Mouse (Mus musculus): ENCODE results near the gene Pkd1. TPM values are rescaled to one million over a fixed set of nuclear protein-coding genes. Genes with fewer than 3 reads are reported as not detected.

Gene Pkd1
- 16.7 and 31.6 TPM in 2 replicates for polyA plus RNA-seq (2014; fragmentation: Nextera tagmentation; extraction: Ambion mirVana)

GRCm38 (mm10) chr17:24549618-24550415, at the start of gene Pkd1:
TSS of gene Pkd1 (plus strand) at chr17:24549834.
- WGBS, result under 1% methylated on average over 69 of the region's 72 CpGs
- Histone ChIP-seq H3K27ac (ENCODE audit: low read depth, low read length) (peak within 1 kb of the TSS; percentile 95), H3K9me3 (ENCODE audit: control insufficient read depth, low read length) (no peaks in the 10 kb centered on the region), H3K27me3 (ENCODE audit: control insufficient read depth, insufficient read depth, low read length) (no peaks in the 10 kb centered on the region; the same call in 1 of the 2 replicates), H3K4me3 (ENCODE audit: low read length) (peak within 1 kb of the TSS; percentile 86), H3K4me1 (ENCODE audit: control insufficient read depth, insufficient read depth, low read length) (peaks cover 13% of the 10 kb centered on the region), H3K36me3 (ENCODE audit: control insufficient read depth, insufficient read depth, low read length) (no peaks in the 10 kb centered on the region), H3K9ac (ENCODE audit: low read depth, low read length) (peak within 1 kb of the TSS; percentile 93), H3K4me2 (replicated peaks; ENCODE audit: low read depth, low read length) (peak within 1 kb of the TSS; percentile 90)
- ATAC-seq (ENCODE audit: low FRiP score, low TSS enrichment), result peak; percentile 96

- no peaks in the 10 kb centered on the region for H3K36me3 ChIP-seq (ENCODE audit: control insufficient read depth, insufficient read depth, low read length)
- no peak overlapping the region for H3K9ac ChIP-seq (ENCODE audit: low read depth, low read length)
- no peak overlapping the region for H3K27ac ChIP-seq (ENCODE audit: low read depth, low read length)
- H3K9me3 ChIP-seq (ENCODE audit: control insufficient read depth, low read length), result no peaks in the 10 kb centered on the region
- H3K4me2 ChIP-seq (replicated peaks; ENCODE audit: low read depth, low read length), result no peak overlapping the region
- H3K4me3 ChIP-seq (ENCODE audit: low read length), result no peak overlapping the region
- 32% methylated on average over 11 of the region's 11 CpGs for WGBS
- no peak for ATAC-seq (ENCODE audit: low FRiP score, low TSS enrichment)
- peaks cover 3% of the 10 kb centered on the region; the same call in 1 of the 2 replicates for H3K4me1 ChIP-seq (ENCODE audit: control insufficient read depth, insufficient read depth, low read length)
- no peaks in the 10 kb centered on the region for H3K27me3 ChIP-seq (ENCODE audit: control insufficient read depth, insufficient read depth, low read length)
These were observed 47.4 kb upstream of the Pkd1 start for GRCm38 (mm10) chr17:24502208-24502607.

- Histone ChIP-seq H3K4me3 (ENCODE audit: low read length) (no peak overlapping the region), H3K9me3 (ENCODE audit: control insufficient read depth, low read length) (no peaks in the 10 kb centered on the region), H3K36me3 (ENCODE audit: control insufficient read depth, insufficient read depth, low read length) (peaks cover 16% of the 10 kb centered on the region; the same call in 1 of the 2 replicates), H3K4me1 (ENCODE audit: control insufficient read depth, insufficient read depth, low read length) (peaks cover 3% of the 10 kb centered on the region; the same call in 1 of the 2 replicates), H3K4me2 (replicated peaks; ENCODE audit: low read depth, low read length) (no peak overlapping the region), H3K27ac (ENCODE audit: low read depth, low read length) (no peak overlapping the region), H3K27me3 (ENCODE audit: control insufficient read depth, insufficient read depth, low read length) (no peaks in the 10 kb centered on the region), H3K9ac (ENCODE audit: low read depth, low read length) (no peak overlapping the region)
- no peak for ATAC-seq (ENCODE audit: low FRiP score, low TSS enrichment)
- WGBS, result 91% methylated on average over 10 of the region's 10 CpGs
These were observed 45.5 kb upstream of the Pkd1 start for GRCm38 (mm10) chr17:24504085-24504484.

GRCm38 (mm10) chr17:24505286-24505955, 44.2 kb upstream of the Pkd1 start:
- Histone ChIP-seq H3K4me2 (replicated peaks; ENCODE audit: low read depth, low read length) (no peak overlapping the region), H3K4me1 (ENCODE audit: control insufficient read depth, insufficient read depth, low read length) (peaks cover 3% of the 10 kb centered on the region; the same call in 1 of the 2 replicates), H3K4me3 (ENCODE audit: low read length) (no peak overlapping the region), H3K9ac (ENCODE audit: low read depth, low read length) (no peak overlapping the region), H3K27me3 (ENCODE audit: control insufficient read depth, insufficient read depth, low read length) (no peaks in the 10 kb centered on the region), H3K27ac (ENCODE audit: low read depth, low read length) (no peak overlapping the region), H3K9me3 (ENCODE audit: control insufficient read depth, low read length) (no peaks in the 10 kb centered on the region), H3K36me3 (ENCODE audit: control insufficient read depth, insufficient read depth, low read length) (peaks cover 29% of the 10 kb centered on the region)
- WGBS, result 94% methylated on average over 30 of the region's 30 CpGs
- ATAC-seq (ENCODE audit: low FRiP score, low TSS enrichment), result no peak

DNA sequence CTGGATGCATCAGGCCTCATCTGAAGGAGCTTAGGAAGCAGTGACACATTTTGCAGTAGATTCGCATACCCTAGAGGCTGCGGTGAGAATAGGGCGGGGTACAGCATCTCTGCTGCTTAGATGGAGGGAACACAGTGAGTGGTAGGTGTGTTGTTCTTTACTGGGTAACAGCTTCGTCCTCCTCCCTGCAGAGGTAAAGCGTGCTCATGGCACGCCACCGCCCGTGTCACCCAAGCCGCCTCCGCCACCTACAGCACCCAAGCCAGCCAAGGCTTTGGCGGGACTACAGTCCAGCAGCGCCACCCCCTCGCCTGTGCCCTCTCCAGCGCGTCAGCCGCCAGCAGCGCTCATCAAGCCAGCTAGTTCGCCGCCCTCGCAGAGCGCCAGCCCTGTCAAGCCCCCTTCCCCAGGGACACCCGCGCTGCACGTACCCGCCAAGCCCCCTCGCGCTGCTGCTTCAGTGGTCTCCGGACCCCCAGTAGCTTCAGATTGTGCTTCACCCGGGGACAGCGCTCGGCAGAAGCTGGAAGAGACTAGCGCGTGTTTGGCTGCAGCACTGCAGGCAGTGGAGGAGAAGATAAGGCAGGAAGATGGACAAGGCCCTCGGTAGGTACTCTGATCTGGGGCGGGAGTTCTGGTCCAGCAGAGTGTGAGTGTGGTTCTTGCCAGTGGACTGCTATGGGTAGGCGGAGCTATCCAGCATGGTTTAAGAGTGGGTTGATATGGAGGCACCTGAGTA, 43.1 kb upstream of the Pkd1 start:
- 0 out of 2 replicates have a peak, but pooled peaks have one; percentile 32 for ATAC-seq (ENCODE audit: low FRiP score, low TSS enrichment)
- no peak overlapping the region for H3K9ac ChIP-seq (ENCODE audit: low read depth, low read length)
- 26% methylated on average over 36 of the region's 36 CpGs for WGBS

DNA sequence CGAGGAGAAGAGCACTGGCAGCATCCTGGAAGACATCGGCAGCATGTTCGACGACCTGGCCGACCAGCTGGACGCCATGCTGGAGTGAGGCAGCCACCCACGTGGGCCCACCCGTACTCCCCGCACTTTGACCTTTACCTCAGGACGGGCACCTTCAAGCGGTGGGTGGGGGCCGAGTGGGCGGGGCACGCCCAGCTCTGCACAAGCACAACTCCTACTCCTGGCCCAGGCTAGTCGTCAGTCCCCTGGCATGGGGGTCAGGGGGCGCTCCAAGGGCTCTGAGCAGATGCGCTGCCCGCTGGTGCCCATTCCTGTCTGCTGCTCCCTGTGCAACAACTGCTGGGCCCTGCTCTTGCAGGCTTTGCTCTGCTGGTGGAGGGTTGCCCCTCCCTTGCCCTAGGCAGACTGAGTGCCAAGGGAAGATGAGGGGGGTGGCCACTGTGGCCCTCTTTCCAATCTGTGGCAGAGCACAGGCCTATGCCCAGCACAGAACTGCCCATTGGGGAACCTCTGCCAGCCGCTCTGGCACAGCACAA, 42.4 kb upstream of the Pkd1 start:
- H3K9ac ChIP-seq (ENCODE audit: low read depth, low read length), result no peak overlapping the region
- H3K36me3 ChIP-seq (ENCODE audit: control insufficient read depth, insufficient read depth, low read length), result peaks cover 45% of the 10 kb centered on the region
- H3K9me3 ChIP-seq (ENCODE audit: control insufficient read depth, low read length), result no peaks in the 10 kb centered on the region
- ATAC-seq (ENCODE audit: low FRiP score, low TSS enrichment), result no peak
- 52% methylated on average over 18 of the region's 19 CpGs for WGBS
- H3K4me2 ChIP-seq (replicated peaks; ENCODE audit: low read depth, low read length), result peak overlapping the region; percentile 37
- no peaks in the 10 kb centered on the region for H3K27me3 ChIP-seq (ENCODE audit: control insufficient read depth, insufficient read depth, low read length)
- no peak overlapping the region for H3K27ac ChIP-seq (ENCODE audit: low read depth, low read length)
- H3K4me1 ChIP-seq (ENCODE audit: control insufficient read depth, insufficient read depth, low read length), result peaks cover 3% of the 10 kb centered on the region; the same call in 1 of the 2 replicates
- no peak overlapping the region for H3K4me3 ChIP-seq (ENCODE audit: low read length)

More for the DNA sequence above, 43.1 kb upstream of the Pkd1 start:
- H3K4me2 ChIP-seq (replicated peaks; ENCODE audit: low read depth, low read length), result peak overlapping the region; percentile 37
- H3K4me1 ChIP-seq (ENCODE audit: control insufficient read depth, insufficient read depth, low read length), result peaks cover 3% of the 10 kb centered on the region; the same call in 1 of the 2 replicates
- H3K27me3 ChIP-seq (ENCODE audit: control insufficient read depth, insufficient read depth, low read length), result no peaks in the 10 kb centered on the region
- peaks cover 38% of the 10 kb centered on the region for H3K36me3 ChIP-seq (ENCODE audit: control insufficient read depth, insufficient read depth, low read length)
- H3K27ac ChIP-seq (ENCODE audit: low read depth, low read length), result no peak overlapping the region
- H3K4me3 ChIP-seq (ENCODE audit: low read length), result 0 out of 2 replicates have a peak overlapping the region, but pooled peaks have one; percentile 16
- no peaks in the 10 kb centered on the region for H3K9me3 ChIP-seq (ENCODE audit: control insufficient read depth, low read length)

DNA sequence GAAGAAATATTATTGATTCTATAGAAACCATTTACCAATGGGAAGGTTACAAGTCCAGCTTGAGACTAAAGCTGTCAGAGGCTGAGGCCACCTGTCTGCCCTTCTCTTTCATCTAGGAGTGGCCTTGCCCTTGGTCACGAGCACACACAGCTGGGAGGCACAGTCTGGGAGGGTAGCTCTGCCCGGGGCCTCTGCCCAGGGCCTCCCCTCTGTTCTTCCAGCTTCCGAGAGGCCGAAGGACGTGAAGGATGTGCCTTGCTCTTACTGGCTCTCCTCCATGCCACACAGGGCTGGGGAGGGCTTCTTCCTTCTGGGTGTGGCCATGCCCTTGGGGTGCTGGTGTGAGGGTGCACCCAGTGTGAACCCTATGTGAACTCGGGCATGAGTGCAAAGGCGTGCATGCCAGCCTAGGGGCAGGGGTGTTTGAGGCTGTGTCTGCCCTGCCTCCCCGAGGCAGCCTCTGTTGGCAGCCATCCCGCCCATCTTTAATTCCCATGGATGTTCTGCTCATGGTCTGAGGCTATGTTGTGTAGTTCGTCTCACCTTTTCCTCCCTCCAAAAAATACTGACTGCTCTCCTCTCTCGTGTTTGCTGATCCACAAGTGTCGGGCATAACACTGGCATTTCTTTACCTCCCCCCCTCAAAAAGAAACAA, 41.7 kb upstream of the Pkd1 start:
- no peak for ATAC-seq (ENCODE audit: low FRiP score, low TSS enrichment)
- H3K36me3 ChIP-seq (ENCODE audit: control insufficient read depth, insufficient read depth, low read length), result peaks cover 49% of the 10 kb centered on the region
- no peaks in the 10 kb centered on the region for H3K9me3 ChIP-seq (ENCODE audit: control insufficient read depth, low read length)
- H3K4me1 ChIP-seq (ENCODE audit: control insufficient read depth, insufficient read depth, low read length), result peaks cover 3% of the 10 kb centered on the region; the same call in 1 of the 2 replicates
- 82% methylated on average over 12 of the region's 12 CpGs for WGBS
- H3K27me3 ChIP-seq (ENCODE audit: control insufficient read depth, insufficient read depth, low read length), result no peaks in the 10 kb centered on the region
- H3K9ac ChIP-seq (ENCODE audit: low read depth, low read length), result no peak overlapping the region
- H3K4me2 ChIP-seq (replicated peaks; ENCODE audit: low read depth, low read length), result no peak overlapping the region
- no peak overlapping the region for H3K27ac ChIP-seq (ENCODE audit: low read depth, low read length)
- H3K4me3 ChIP-seq (ENCODE audit: low read length), result no peak overlapping the region

DNA sequence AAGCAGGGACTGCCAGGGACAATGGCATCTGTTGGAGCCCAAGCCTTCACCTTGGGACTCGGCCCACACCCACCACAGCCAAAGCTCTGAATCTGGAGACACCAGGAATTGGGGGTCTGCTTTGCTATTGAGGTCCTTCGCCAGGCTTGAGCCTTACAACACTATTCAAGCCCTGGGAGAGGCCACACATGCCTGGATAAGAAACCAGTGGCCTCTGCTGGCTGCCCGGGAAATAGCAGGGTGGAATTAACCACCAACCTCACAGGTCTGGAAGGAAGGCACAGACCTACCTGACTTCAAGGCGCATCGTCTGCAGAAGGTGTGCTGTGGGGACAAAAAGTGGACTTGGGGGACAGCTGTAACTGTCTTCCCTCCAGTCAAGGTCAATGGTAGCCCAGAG, 36.0 kb upstream of the Pkd1 start:
- H3K4me1 ChIP-seq (ENCODE audit: control insufficient read depth, insufficient read depth, low read length), result no peaks in the 10 kb centered on the region

More for the DNA sequence above, 36.0 kb upstream of the Pkd1 start:
- ATAC-seq (ENCODE audit: low FRiP score, low TSS enrichment), result peak; percentile 30
- Histone ChIP-seq H3K27me3 (ENCODE audit: control insufficient read depth, insufficient read depth, low read length) (no peaks in the 10 kb centered on the region), H3K9me3 (ENCODE audit: control insufficient read depth, low read length) (no peaks in the 10 kb centered on the region), H3K36me3 (ENCODE audit: control insufficient read depth, insufficient read depth, low read length) (peaks cover 85% of the 10 kb centered on the region), H3K27ac (ENCODE audit: low read depth, low read length) (no peak overlapping the region), H3K9ac (ENCODE audit: low read depth, low read length) (no peak overlapping the region), H3K4me2 (replicated peaks; ENCODE audit: low read depth, low read length) (peak overlapping the region; percentile 6; the same call in 1 of the 2 replicates), H3K4me3 (ENCODE audit: low read length) (no peak overlapping the region)
- WGBS, result 54% methylated on average over 5 of the region's 5 CpGs

All from kidney, embryonic 14.5 days (tissue).